Mouse (Mus musculus): Measurements from ENCODE around the gene Fgfr2. TPM values are rescaled to one million over a fixed set of nuclear protein-coding genes. Genes with fewer than 3 reads are reported as not detected.
A peak's percentile ranks its signal among the peaks of the same experiment; 100 is the strongest.

Fgfr2 gene
- polyA plus RNA-seq, 1 experiment = 14.8 TPM

GRCm38 (mm10) chr7:132759926-132760325 is 363.2 kb downstream of the Fgfr2 start:
- WGBS = 96% methylated on average over 6 of the region's 6 CpGs
- TF ChIP-seq POLR2A (IDR thresholded peaks at IDR 0.05; ENCODE audit: low read depth, low read length) (no peak), CTCF (conservative IDR thresholded peaks at IDR 0.05; ENCODE audit: insufficient read depth, insufficient read length, low read depth, low read length) (no peak)
- no peak for DNase-seq
- H3K36me3 ChIP-seq (ENCODE audit: control insufficient read depth, insufficient read depth, low read length) = peaks cover 3% of the 10 kb centered on the region
- H3K4me1 ChIP-seq (ENCODE audit: control insufficient read depth, insufficient read depth, low read length) = peaks cover 6% of the 10 kb centered on the region; the same call in 1 of the 2 replicates
- no peaks in the 10 kb centered on the region for H3K27me3 ChIP-seq (replicated peaks; ENCODE audit: control insufficient read depth, insufficient read depth, low read length)
- H3K27ac ChIP-seq (ENCODE audit: insufficient read depth, low read depth, low read length) = no peak overlapping the region
- H3K4me3 ChIP-seq (ENCODE audit: insufficient read depth, low read depth, low read length) = no peak overlapping the region

DNA sequence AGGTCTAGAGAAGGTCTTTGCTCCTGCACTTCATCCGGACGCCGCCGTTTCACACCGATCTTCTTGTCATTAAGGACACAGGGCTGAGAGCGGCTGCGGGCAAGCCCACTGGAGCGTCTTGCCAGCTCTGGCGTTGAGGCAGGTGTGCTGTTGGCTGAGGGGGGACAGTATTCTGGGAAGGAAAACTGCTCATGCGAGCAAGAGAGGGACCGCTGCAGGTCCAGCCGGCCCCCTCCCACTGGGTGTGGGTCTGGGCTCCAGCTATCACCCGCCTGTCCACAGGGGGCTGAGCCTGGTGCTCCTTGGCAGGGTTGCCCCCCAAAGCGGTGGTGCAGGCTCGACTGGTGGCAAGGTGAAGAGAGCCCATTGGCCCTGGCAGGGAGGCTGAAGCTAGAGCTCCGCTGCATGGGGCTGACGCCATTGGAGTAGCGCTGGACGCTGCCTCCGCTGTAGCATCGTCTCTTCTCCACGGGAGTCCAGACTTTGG is 363.7 kb downstream of the Fgfr2 start:
- peaks cover 6% of the 10 kb centered on the region; the same call in 1 of the 2 replicates for H3K4me1 ChIP-seq (ENCODE audit: control insufficient read depth, insufficient read depth, low read length)
- H3K36me3 ChIP-seq (ENCODE audit: control insufficient read depth, insufficient read depth, low read length) = peaks cover 3% of the 10 kb centered on the region
- DNase-seq = no peak
- 89% methylated on average over 22 of the region's 22 CpGs for WGBS
- H3K4me3 ChIP-seq (ENCODE audit: insufficient read depth, low read depth, low read length) = no peak overlapping the region
- TF ChIP-seq CTCF (conservative IDR thresholded peaks at IDR 0.05; ENCODE audit: insufficient read depth, insufficient read length, low read depth, low read length) = no peak
- TF ChIP-seq POLR2A (IDR thresholded peaks at IDR 0.05; ENCODE audit: low read depth, low read length) = no peak
- no peak overlapping the region for H3K27ac ChIP-seq (ENCODE audit: insufficient read depth, low read depth, low read length)
- no peaks in the 10 kb centered on the region for H3K27me3 ChIP-seq (replicated peaks; ENCODE audit: control insufficient read depth, insufficient read depth, low read length)

GRCm38 (mm10) chr7:132758875-132759274 is 364.3 kb downstream of the Fgfr2 start:
- no peaks in the 10 kb centered on the region for H3K27me3 ChIP-seq (replicated peaks; ENCODE audit: control insufficient read depth, insufficient read depth, low read length)
- DNase-seq = no peak
- H3K36me3 ChIP-seq (ENCODE audit: control insufficient read depth, insufficient read depth, low read length) = peaks cover 3% of the 10 kb centered on the region
- peaks cover 6% of the 10 kb centered on the region; the same call in 1 of the 2 replicates for H3K4me1 ChIP-seq (ENCODE audit: control insufficient read depth, insufficient read depth, low read length)
- no peak for TF ChIP-seq CTCF (conservative IDR thresholded peaks at IDR 0.05; ENCODE audit: insufficient read depth, insufficient read length, low read depth, low read length)
- 79% methylated on average over 5 of the region's 5 CpGs for WGBS
- no peak overlapping the region for H3K4me3 ChIP-seq (ENCODE audit: insufficient read depth, low read depth, low read length)
- no peak overlapping the region for H3K27ac ChIP-seq (ENCODE audit: insufficient read depth, low read depth, low read length)

DNA sequence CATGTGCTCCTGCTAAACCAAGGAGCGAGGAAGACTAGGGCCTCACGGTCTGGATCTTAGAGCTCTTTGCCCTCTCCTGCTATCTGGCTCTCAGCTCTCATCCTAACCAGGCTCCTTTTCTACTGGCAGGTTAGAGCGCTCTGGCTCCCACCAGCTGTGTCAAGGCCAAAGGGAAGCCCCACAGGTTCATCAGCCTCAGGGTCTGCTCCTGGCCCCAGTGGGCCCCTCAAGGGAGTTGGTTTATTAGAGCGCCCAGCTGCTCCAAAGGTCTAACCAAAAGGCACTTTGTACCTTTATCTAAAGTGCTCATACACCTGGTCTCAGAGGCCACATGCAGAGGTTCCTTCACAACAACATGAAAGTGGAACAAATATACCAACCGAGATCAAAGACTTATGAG is 366.8 kb downstream of the Fgfr2 start:
- peaks cover 17% of the 10 kb centered on the region for H3K4me1 ChIP-seq (ENCODE audit: control insufficient read depth, insufficient read depth, low read length)
- TF ChIP-seq CTCF (conservative IDR thresholded peaks at IDR 0.05; ENCODE audit: insufficient read depth, insufficient read length, low read depth, low read length) = no peak
- TF ChIP-seq POLR2A (IDR thresholded peaks at IDR 0.05; ENCODE audit: low read depth, low read length) = no peak
- H3K27me3 ChIP-seq (replicated peaks; ENCODE audit: control insufficient read depth, insufficient read depth, low read length) = no peaks in the 10 kb centered on the region
- DNase-seq = no peak
- H3K36me3 ChIP-seq (ENCODE audit: control insufficient read depth, insufficient read depth, low read length) = peaks cover 3% of the 10 kb centered on the region
- 84% methylated on average over 5 of the region's 5 CpGs for WGBS
- H3K4me3 ChIP-seq (ENCODE audit: insufficient read depth, low read depth, low read length) = no peak overlapping the region
- no peak overlapping the region for H3K27ac ChIP-seq (ENCODE audit: insufficient read depth, low read depth, low read length)

GRCm38 (mm10) chr7:132754389-132754750 is 368.8 kb downstream of the Fgfr2 start:
- 41% methylated on average over 3 of the region's 3 CpGs for WGBS
- Histone ChIP-seq H3K4me1 (ENCODE audit: control insufficient read depth, insufficient read depth, low read length) (peaks cover 18% of the 10 kb centered on the region), H3K27me3 (replicated peaks; ENCODE audit: control insufficient read depth, insufficient read depth, low read length) (no peaks in the 10 kb centered on the region), H3K27ac (ENCODE audit: insufficient read depth, low read depth, low read length) (0 out of 2 replicates have a peak overlapping the region, but pooled peaks have one; percentile 2), H3K4me3 (ENCODE audit: insufficient read depth, low read depth, low read length) (no peak overlapping the region), H3K36me3 (ENCODE audit: control insufficient read depth, insufficient read depth, low read length) (peaks cover 3% of the 10 kb centered on the region)
- no peak for TF ChIP-seq POLR2A (IDR thresholded peaks at IDR 0.05; ENCODE audit: low read depth, low read length)
- TF ChIP-seq CTCF (conservative IDR thresholded peaks at IDR 0.05; ENCODE audit: insufficient read depth, insufficient read length, low read depth, low read length) = no peak
- DNase-seq = no peak

GRCm38 (mm10) chr7:132753518-132754388 is 369.4 kb downstream of the Fgfr2 start:
- Histone ChIP-seq H3K36me3 (ENCODE audit: control insufficient read depth, insufficient read depth, low read length) (no peaks in the 10 kb centered on the region), H3K27ac (ENCODE audit: insufficient read depth, low read depth, low read length) (0 out of 2 replicates have a peak overlapping the region, but pooled peaks have one; percentile 2), H3K4me3 (ENCODE audit: insufficient read depth, low read depth, low read length) (no peak overlapping the region), H3K4me1 (ENCODE audit: control insufficient read depth, insufficient read depth, low read length) (peaks cover 18% of the 10 kb centered on the region), H3K27me3 (replicated peaks; ENCODE audit: control insufficient read depth, insufficient read depth, low read length) (no peaks in the 10 kb centered on the region)
- WGBS = 72% methylated on average over 4 of the region's 4 CpGs
- DNase-seq = no peak
- TF ChIP-seq POLR2A (IDR thresholded peaks at IDR 0.05; ENCODE audit: low read depth, low read length) (no peak), CTCF (conservative IDR thresholded peaks at IDR 0.05; ENCODE audit: insufficient read depth, insufficient read length, low read depth, low read length) (no peak)

GRCm38 (mm10) chr7:132751716-132752115 is 371.4 kb downstream of the Fgfr2 start:
- TF ChIP-seq CTCF (conservative IDR thresholded peaks at IDR 0.05; ENCODE audit: insufficient read depth, insufficient read length, low read depth, low read length) = no peak
- no peak for TF ChIP-seq POLR2A (IDR thresholded peaks at IDR 0.05; ENCODE audit: low read depth, low read length)
- Histone ChIP-seq H3K36me3 (ENCODE audit: control insufficient read depth, insufficient read depth, low read length) (no peaks in the 10 kb centered on the region), H3K4me1 (ENCODE audit: control insufficient read depth, insufficient read depth, low read length) (peaks cover 30% of the 10 kb centered on the region), H3K27me3 (replicated peaks; ENCODE audit: control insufficient read depth, insufficient read depth, low read length) (no peaks in the 10 kb centered on the region), H3K27ac (ENCODE audit: insufficient read depth, low read depth, low read length) (peak overlapping the region; percentile 94), H3K4me3 (ENCODE audit: insufficient read depth, low read depth, low read length) (no peak overlapping the region)
- 25% methylated on average over 2 of the region's 2 CpGs for WGBS
- DNase-seq = peak; percentile 86

All from kidney, adult 2 months (tissue).